Mouse (Mus musculus): ENCODE data around the gene Ppil3. TPM values are rescaled to one million over a fixed set of nuclear protein-coding genes. Genes with fewer than 3 reads are reported as not detected.

The Ppil3 gene
- polyA plus RNA-seq, 1 experiment from 2014 or later = 32.8 TPM

- Histone ChIP-seq H3K9ac (ENCODE audit: low read length) (no peak overlapping the region), H3K9me3 (ENCODE audit: control insufficient read depth, low read length) (no peaks in the 10 kb centered on the region), H3K4me3 (ENCODE audit: low read depth, low read length) (no peak overlapping the region), H3K27me3 (ENCODE audit: control insufficient read depth, insufficient read depth, low read length) (no peaks in the 10 kb centered on the region), H3K4me1 (replicated peaks; ENCODE audit: control insufficient read depth, insufficient read depth) (no peaks in the 10 kb centered on the region), H3K36me3 (ENCODE audit: control insufficient read depth, insufficient read depth, low read length) (no peaks in the 10 kb centered on the region), H3K27ac (replicated peaks) (no peak overlapping the region), H3K4me2 (replicated peaks; ENCODE audit: low read depth) (no peak overlapping the region)
- TF ChIP-seq CTCF (IDR thresholded peaks at IDR 0.05; ENCODE audit: low read depth) (no peak), EP300 (optimal IDR thresholded peaks at IDR 0.05) (no peak)
- 74% methylated on average over 5 of the region's 5 CpGs for WGBS
- ATAC-seq (ENCODE audit: low FRiP score, low TSS enrichment) (no peak), DNase-seq (ENCODE audit: low spot score) (no peak)
These were observed 62.6 kb downstream of the Ppil3 start for GRCm38 (mm10) chr1:58382586-58383281.

Other genes with a start within 250 kb of the Ppil3 start
- 24.8 and 26.3 TPM in 2 replicates for gene Aox4, start 235.1 kb downstream of the Ppil3 start, polyA plus RNA-seq (2015; fragmentation: Nextera tagmentation; extraction: Ambion mirVana)
- 0.01 and 0.04 TPM in 2 replicates for gene Aox2, start 167.2 kb downstream of the Ppil3 start, polyA plus RNA-seq (2015; fragmentation: Nextera tagmentation; extraction: Ambion mirVana)
- 192 and 230 TPM in 2 replicates for gene Bzw1, start 52.6 kb downstream of the Ppil3 start, polyA plus RNA-seq (2015; fragmentation: Nextera tagmentation; extraction: Ambion mirVana)
- 107 and 111 TPM in 2 replicates for gene Clk1, start 21.4 kb downstream of the Ppil3 start, polyA plus RNA-seq (2015; fragmentation: Nextera tagmentation; extraction: Ambion mirVana)
- gene Nif3l1, start 335 bp downstream of the Ppil3 start, polyA plus RNA-seq (2015; fragmentation: Nextera tagmentation; extraction: Ambion mirVana) = 20.9 and 23.7 TPM in 2 replicates
- 10.6 and 11.6 TPM in 2 replicates for gene Orc2, start 59.6 kb upstream of the Ppil3 start, polyA plus RNA-seq (2015; fragmentation: Nextera tagmentation; extraction: Ambion mirVana)
- gene Fam126b, start 140.8 kb upstream of the Ppil3 start, polyA plus RNA-seq (2015; fragmentation: Nextera tagmentation; extraction: Ambion mirVana) = 4.4 and 5.4 TPM in 2 replicates
- 199 and 217 TPM in 2 replicates for gene Ndufb3, start 140.9 kb upstream of the Ppil3 start, polyA plus RNA-seq (2015; fragmentation: Nextera tagmentation; extraction: Ambion mirVana)

All from stomach, postnatal 0 days (tissue).